Mouse (Mus musculus): ENCODE measurements around the gene Tmem119.

DNA sequence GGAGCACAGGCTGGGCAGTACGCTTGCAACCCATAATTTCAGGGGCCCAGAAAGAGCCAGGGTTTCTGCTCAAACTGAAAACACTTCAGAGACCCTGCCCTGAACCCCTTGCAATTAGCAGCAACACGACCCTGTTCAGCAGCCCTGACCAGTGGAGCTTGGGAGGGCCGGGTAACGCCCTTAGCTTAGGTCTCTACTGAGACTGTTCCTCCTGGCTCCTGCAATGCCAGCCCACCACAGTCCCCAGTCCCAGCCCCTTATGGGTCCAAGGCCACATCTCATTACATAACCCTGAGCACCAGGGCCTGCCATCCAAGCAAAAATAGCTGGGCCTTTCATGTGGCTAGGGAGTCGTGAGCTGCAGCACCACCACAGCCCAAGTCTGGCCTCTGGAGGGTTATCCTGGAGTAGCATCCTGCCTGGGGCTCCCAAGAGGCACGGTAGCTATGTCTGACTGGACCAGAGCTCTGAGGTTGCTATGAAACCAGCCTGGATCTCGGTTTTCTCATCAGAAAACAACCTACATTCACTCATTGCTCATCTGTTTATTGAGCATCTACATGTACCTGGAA, 4.2 kb upstream of the Tmem119 start:
- no peak for TF ChIP-seq POLR2A (IDR thresholded peaks at IDR 0.05; ENCODE audit: borderline replicate concordance, extremely low read depth, low read depth, low read length)
- no peak for TF ChIP-seq CTCF (IDR thresholded peaks at IDR 0.05; ENCODE audit: insufficient read depth, low read length)

All from lung, adult 2 months (tissue).